In the genomic region with DNA sequence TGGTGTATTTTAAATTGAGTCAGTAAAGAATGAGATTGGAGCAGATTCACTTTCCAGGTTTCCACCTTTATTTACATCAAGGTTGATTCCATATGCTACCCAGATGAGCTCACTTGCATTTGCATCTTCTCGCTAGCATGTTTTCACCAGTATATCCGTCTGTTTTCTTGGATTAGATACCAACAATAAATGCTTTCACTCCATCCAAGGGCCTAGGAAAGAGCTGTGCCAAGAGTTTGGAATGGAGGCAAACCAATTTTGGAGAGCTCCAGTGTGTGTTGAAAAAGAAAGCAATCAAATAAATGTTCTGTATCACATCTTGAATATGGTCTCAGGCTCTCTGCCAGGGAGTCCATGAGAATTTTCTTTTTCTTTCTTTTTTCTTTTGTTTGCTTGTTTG, we compare ENCODE assay signal across 10 mouse cellular contexts.
"Had no signal": no experiment of that assay in that cellular context is flagged by ENCODE, and none has a peak within 500 bp of the region (broad histone marks: within the 10 kb centered on the region; RNA-seq: fewer than 3 reads in every experiment).

No protein-coding gene starts in this region.

- H3K4me2 ChIP-seq: limb, embryonic 12.5 days; midbrain, embryonic 12.5 days; stomach, embryonic 15.5 days had no signal

- H3K9me3 ChIP-seq: limb, embryonic 12.5 days; midbrain, embryonic 12.5 days; stomach, embryonic 15.5 days had no signal

- H3K9ac ChIP-seq: limb, embryonic 12.5 days; liver, embryonic 14.5 days; midbrain, embryonic 12.5 days; stomach, embryonic 15.5 days had no signal

- DNase-seq: kidney, adult 8-10 months; kidney, postnatal 25 days; lung, adult 18-20 months; right cerebral cortex, postnatal 14 days; thymus, postnatal 4 days had no signal

- H3K4me1 ChIP-seq: limb, embryonic 12.5 days; midbrain, embryonic 12.5 days; stomach, embryonic 15.5 days had no signal

- H3K27me3 ChIP-seq: limb, embryonic 12.5 days; midbrain, embryonic 12.5 days; stomach, embryonic 15.5 days had no signal

- H3K27ac ChIP-seq: layer of hippocampus, adult 2 months; limb, embryonic 12.5 days; liver, embryonic 14.5 days; midbrain, embryonic 12.5 days; stomach, embryonic 15.5 days had no signal

- H3K36me3 ChIP-seq: limb, embryonic 12.5 days; midbrain, embryonic 12.5 days; stomach, embryonic 15.5 days had no signal

- H3K4me3 ChIP-seq: layer of hippocampus, adult 2 months; limb, embryonic 12.5 days; midbrain, embryonic 12.5 days; stomach, embryonic 15.5 days had no signal
